Mouse (Mus musculus) heart, postnatal 0 days (tissue): Measurements from ENCODE around the gene Stat5a. TPM values are rescaled to one million over a fixed set of nuclear protein-coding genes. Genes with fewer than 3 reads are reported as not detected.

Source experiments
- ATAC-seq: fragments of 200-750 bp; cut with Nextera tagmentation; 2 replicates; pipeline ENCODE4 v1.8.0; 2017; ENCODE audit warnings: low read depth, moderate number of reproducible peaks, moderate library complexity; ENCODE audit not compliant: insufficient read depth
- DNase-seq: peaks from one replicate; pipeline ENCODE4 v3.0.0-alpha.2; 2016; ENCODE audit warnings: low spot score
- H3K27ac ChIP-seq: fragments of 300-500 bp; sonication (generic); 2 replicates; pipeline ENCODE4 v1.5.1; 2014; ENCODE audit warnings: low read depth, mild to moderate bottlenecking
- H3K27me3 ChIP-seq: fragments of 300-500 bp; sonication (generic); 2 replicates; pipeline ENCODE4 v1.6.1; 2014; ENCODE audit warnings: low read length, mixed read lengths; ENCODE audit not compliant: control insufficient read depth, insufficient read depth
- H3K36me3 ChIP-seq: fragments of 300-500 bp; sonication (generic); replicated peaks from 2 replicates; pipeline ENCODE4 v1.6.1; 2014; ENCODE audit warnings: low read length, mixed read lengths; ENCODE audit not compliant: control insufficient read depth, insufficient read depth
- H3K4me1 ChIP-seq: fragments of 300-500 bp; sonication (generic); 2 replicates; pipeline ENCODE4 v1.6.1; 2014; ENCODE audit warnings: antibody characterized with exemption; ENCODE audit not compliant: control insufficient read depth, insufficient read depth
- H3K4me2 ChIP-seq: fragments of 300-500 bp; sonication (generic); 2 replicates; pipeline ENCODE4 v1.6.1; 2014; ENCODE audit warnings: low read depth, mild to moderate bottlenecking, low read length, moderate library complexity
- H3K4me3 ChIP-seq: fragments of 300-500 bp; sonication (generic); 2 replicates; pipeline ENCODE4 v1.5.1; 2014; ENCODE audit warnings: low read depth, low read length
- H3K9ac ChIP-seq: fragments of 300-500 bp; sonication (generic); replicated peaks from 2 replicates; pipeline ENCODE4 v1.6.1; 2014; ENCODE audit warnings: low read depth, low read length, mixed read lengths
- H3K9me3 ChIP-seq: fragments of 300-500 bp; sonication (generic); replicated peaks from 2 replicates; pipeline ENCODE4 v1.6.1; 2016; ENCODE audit warnings: low read length; ENCODE audit not compliant: control insufficient read depth
- CTCF ChIP-seq: IDR thresholded peaks from 2 replicates; pipeline ENCODE4 v1.5.1; 2016; ENCODE audit warnings: antibody characterized with exemption, control low read depth, low read depth
- EP300 ChIP-seq: IDR thresholded peaks from 2 replicates; pipeline ENCODE4 v1.6.1; 2016; ENCODE audit warnings: antibody characterized with exemption, low read depth
- WGBS: fragments of 180-500 bp; shearing (Covaris S2); extraction: QIAGEN DNeasy Blood & Tissue Kit; methylation state at CpG from one replicate; pipeline ENCODE4 v1.1.7; 2014; 5-methylcytosine and 5-hydroxymethylcytosine counted together
- polyA plus RNA-seq: library from polyadenylated mRNA; unstranded; fragments of >200 nt; fragmentation: Nextera tagmentation; extraction: Ambion mirVana; gene quantifications from 2 replicates; pipeline ENCODE4 v1.2.1, GENCODE M21; 2015
- total RNA-seq: library from RNA; depleted of rRNA; stranded (reverse); fragments of >200 nt; gene quantifications from 2 replicates; pipeline ENCODE4 v1.2.3, GENCODE M21; 2014; ENCODE audit warnings: low replicate concordance

Gene Stat5a
- total and polyA plus RNA-seq, 2 experiments from 2014 or later, result 11.7 to 12.6 TPM

DNA sequence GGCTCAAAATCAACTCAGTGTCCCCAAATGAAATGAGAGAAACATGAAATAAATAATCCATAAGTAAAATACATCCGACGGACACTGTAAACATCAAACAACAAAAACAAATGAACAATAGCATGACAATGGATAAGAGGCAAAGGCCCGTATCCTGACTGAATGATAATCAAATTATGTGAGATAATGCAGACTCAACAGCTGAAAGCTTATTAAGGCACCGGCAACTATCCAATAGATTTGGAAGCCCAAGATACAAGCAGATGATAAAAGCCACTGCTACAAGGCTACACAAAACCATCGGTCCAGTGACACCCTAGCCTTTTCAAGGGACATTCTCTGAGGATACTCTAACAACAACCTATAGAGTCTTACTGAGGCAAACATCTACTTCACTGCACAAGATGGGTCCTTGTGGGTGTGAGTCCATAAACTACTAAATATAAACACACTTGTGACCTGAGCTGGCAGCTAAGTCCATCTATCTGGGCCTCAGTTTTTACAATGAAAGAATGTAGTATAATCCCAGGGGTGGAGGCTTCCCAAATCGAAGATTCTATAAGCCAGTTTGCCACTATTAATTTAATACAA, 10.3 kb upstream of the Stat5a start:
- H3K9me3 ChIP-seq, result no peaks in the 10 kb centered on the region
- peak overlapping the region; percentile 100 for H3K4me3 ChIP-seq
- no peaks in the 10 kb centered on the region for H3K27me3 ChIP-seq
- peak overlapping the region; percentile 99; the same call in 1 of the 2 replicates for H3K9ac ChIP-seq
- no peak for DNase-seq
- peaks cover 16% of the 10 kb centered on the region; the same call in 1 of the 2 replicates for H3K4me1 ChIP-seq
- peak overlapping the region; percentile 96; the same call in 1 of the 2 replicates for H3K27ac ChIP-seq
- no peaks in the 10 kb centered on the region for H3K36me3 ChIP-seq
- ATAC-seq, result no peak
- TF ChIP-seq EP300 (no peak), CTCF (no peak)
- 33% methylated on average over 6 of the region's 6 CpGs for WGBS
- peak overlapping the region; percentile 92 for H3K4me2 ChIP-seq

- Histone ChIP-seq H3K4me1 (peaks cover 12% of the 10 kb centered on the region; the same call in 1 of the 2 replicates), H3K9me3 (no peaks in the 10 kb centered on the region), H3K27ac (peak overlapping the region; percentile 96), H3K4me3 (peak overlapping the region; percentile 100), H3K27me3 (no peaks in the 10 kb centered on the region), H3K4me2 (peak overlapping the region; percentile 92), H3K9ac (peak overlapping the region; percentile 99), H3K36me3 (no peaks in the 10 kb centered on the region)
- 2% methylated on average over 13 of the region's 13 CpGs for WGBS
- TF ChIP-seq EP300 (no peak), CTCF (no peak)
- ATAC-seq (no peak), DNase-seq (no peak)
Observed at GRCm38 (mm10) chr11:100849456-100850037, 9.6 kb upstream of the Stat5a start.

DNA sequence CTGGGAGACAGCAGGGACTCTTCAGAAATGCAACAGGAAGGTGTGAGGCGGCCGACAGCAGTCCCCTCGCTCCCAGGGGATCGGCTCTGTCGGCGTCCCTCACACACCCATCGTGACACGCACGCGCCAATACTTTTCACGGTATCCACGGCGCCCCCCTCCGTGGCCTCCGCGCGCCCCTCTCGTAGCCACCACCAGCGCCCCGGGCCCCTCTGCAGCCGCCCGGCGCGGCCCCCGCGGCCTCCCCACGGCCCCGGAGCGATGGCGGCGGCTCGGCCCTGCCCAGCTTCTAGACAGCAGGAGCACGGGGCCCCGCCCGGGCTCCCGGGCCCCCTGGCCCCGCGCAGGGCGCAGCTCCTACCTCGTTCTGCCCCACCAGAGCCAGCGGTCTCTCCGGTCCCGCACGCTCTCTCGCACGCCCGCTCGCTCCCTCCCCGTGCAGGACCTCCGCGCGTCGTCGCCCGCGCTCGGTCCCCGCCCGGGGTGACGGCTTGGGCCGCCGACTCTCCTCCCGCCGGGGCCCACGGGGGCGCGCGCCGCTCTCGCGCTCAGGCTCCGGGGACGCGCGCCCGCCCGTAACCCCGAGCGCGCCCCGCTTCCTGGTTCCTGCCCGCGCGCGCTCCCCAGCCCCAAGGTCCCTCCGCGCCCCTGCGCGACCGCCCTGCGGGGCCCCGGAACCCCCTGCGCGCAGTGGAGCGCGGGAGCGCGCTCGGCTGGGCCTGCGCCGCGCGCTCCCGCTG, 8.9 kb upstream of the Stat5a start, which contains the start of gene Stat5b:
Gene Stat5b, minus strand, starts transcription at position 687 of the 740 bp plus-strand sequence.
- Histone ChIP-seq H3K4me1 (peaks cover 12% of the 10 kb centered on the region; the same call in 1 of the 2 replicates), H3K4me3 (peak within 1 kb of the TSS; percentile 100), H3K4me2 (peak within 1 kb of the TSS; percentile 92), H3K9me3 (no peaks in the 10 kb centered on the region), H3K27me3 (no peaks in the 10 kb centered on the region), H3K27ac (peak within 1 kb of the TSS; percentile 96), H3K9ac (peak within 1 kb of the TSS; percentile 99), H3K36me3 (no peaks in the 10 kb centered on the region)
- under 1% methylated on average over 73 of the region's 104 CpGs for WGBS
- ATAC-seq (peak; percentile 81), DNase-seq (peak; percentile 55)
- TF ChIP-seq CTCF (no peak), EP300 (no peak)

- no peak for TF ChIP-seq EP300
- TF ChIP-seq CTCF, result no peak
- Histone ChIP-seq H3K27me3 (no peaks in the 10 kb centered on the region), H3K36me3 (no peaks in the 10 kb centered on the region), H3K9ac (peak overlapping the region; percentile 99), H3K4me2 (peak overlapping the region; percentile 92), H3K4me1 (peaks cover 12% of the 10 kb centered on the region; the same call in 1 of the 2 replicates), H3K4me3 (peak overlapping the region; percentile 100), H3K27ac (peak overlapping the region; percentile 96), H3K9me3 (no peaks in the 10 kb centered on the region)
- DNase-seq (peak; percentile 28), ATAC-seq (peak; percentile 42)
- WGBS, result 4% methylated on average over 33 of the region's 33 CpGs
Observed at GRCm38 (mm10) chr11:100850778-100851528, 8.2 kb upstream of the Stat5a start.

- no peak for ATAC-seq
- WGBS, result 61% methylated on average over 2 of the region's 2 CpGs
Observed at GRCm38 (mm10) chr11:100852088-100852487, 7.1 kb upstream of the Stat5a start.

More at GRCm38 (mm10) chr11:100852088-100852487, 7.1 kb upstream of the Stat5a start:
- H3K27ac ChIP-seq, result no peak overlapping the region
- H3K27me3 ChIP-seq, result peaks cover 3% of the 10 kb centered on the region; the same call in 1 of the 2 replicates
- no peaks in the 10 kb centered on the region for H3K9me3 ChIP-seq
- no peak overlapping the region for H3K4me3 ChIP-seq
- no peak overlapping the region for H3K9ac ChIP-seq
- no peaks in the 10 kb centered on the region for H3K36me3 ChIP-seq
- H3K4me1 ChIP-seq, result peaks cover 12% of the 10 kb centered on the region; the same call in 1 of the 2 replicates
- no peak for DNase-seq
- TF ChIP-seq EP300, result no peak
- TF ChIP-seq CTCF, result no peak
- no peak overlapping the region for H3K4me2 ChIP-seq
